Mouse (Mus musculus) thymus, adult 2 months (tissue): ENCODE measurements around the gene Pigo.
"Not testable (repeated sequence)": the region's sequence is repeated elsewhere in the genome, so short reads cannot be mapped to it uniquely, and the experiment has no call there.

Experiments used
- CTCF ChIP-seq: fragments of 200-500 bp; IDR thresholded peaks from 2 replicates; pipeline ENCODE4 v1.5.1; 2012; ENCODE audit warnings: mild to moderate bottlenecking, control low read depth, low read length, moderate library complexity, borderline replicate concordance; ENCODE audit not compliant: control insufficient read depth, poor library complexity, insufficient read depth; ENCODE audit errors: extremely low read depth
- POLR2A ChIP-seq: fragments of 200-500 bp; IDR thresholded peaks from 2 replicates; pipeline ENCODE4 v1.6.1; 2012; ENCODE audit warnings: mild to moderate bottlenecking, low read length, control low read depth, moderate library complexity; ENCODE audit not compliant: control insufficient read depth, poor library complexity, insufficient read depth; ENCODE audit errors: extremely low read depth

DNA sequence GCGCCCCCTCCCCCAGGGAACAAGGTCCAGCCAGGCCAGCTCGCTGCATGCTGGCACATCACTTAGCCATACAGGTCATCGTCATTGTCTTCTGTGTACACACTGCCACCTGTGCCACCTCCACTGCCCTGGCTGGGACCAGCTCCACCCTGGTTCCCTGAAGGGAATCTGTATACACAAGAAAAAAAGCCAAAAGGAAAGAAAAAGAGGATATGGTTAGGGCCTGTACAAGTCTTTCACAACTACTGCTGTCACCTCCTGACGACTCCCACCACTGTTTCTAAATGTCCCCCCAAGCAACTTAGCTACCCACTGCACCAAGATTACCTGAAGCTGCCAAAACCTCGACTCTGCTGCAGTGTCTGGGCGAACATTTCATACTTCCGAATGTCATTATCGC, 45.2 kb downstream of the Pigo start:
- not testable (repeated sequence) for TF ChIP-seq CTCF, POLR2A
